Mouse (Mus musculus) hindbrain, embryonic 14.5 days (tissue): ENCODE measurements at regions not wholly inside any gene's neighbourhood (a gene's known extent, or its start where the extent isn't known, plus 50 kb on each side); places are given as distances from the start of the nearest gene placed in this dataset.

ENCODE experiments used
- ATAC-seq: fragments of 200-750 bp; cut with Nextera tagmentation; 2 replicates; pipeline ENCODE4 v1.8.0; 2017; ENCODE audit warnings: moderate number of reproducible peaks, mild to moderate bottlenecking, moderate TSS enrichment, moderate library complexity; ENCODE audit not compliant: low FRiP score
- DNase-seq: peaks from one replicate; pipeline ENCODE4 v3.0.0-alpha.2; 2015; ENCODE audit warnings: low spot score
- H3K27ac ChIP-seq: fragments of 300-500 bp; sonication (generic); 2 replicates; pipeline ENCODE4 v1.5.1; 2014; ENCODE audit warnings: mild to moderate bottlenecking, moderate library complexity
- H3K27me3 ChIP-seq: fragments of 300-500 bp; sonication (generic); 2 replicates; pipeline ENCODE4 v1.6.1; 2014; ENCODE audit warnings: mild to moderate bottlenecking, low read length, mixed read lengths; ENCODE audit not compliant: control insufficient read depth, insufficient read depth
- H3K36me3 ChIP-seq: fragments of 300-500 bp; sonication (generic); replicated peaks from 2 replicates; pipeline ENCODE4 v1.6.1; 2014; ENCODE audit not compliant: control insufficient read depth, insufficient read depth
- H3K4me1 ChIP-seq: fragments of 300-500 bp; sonication (generic); replicated peaks from 2 replicates; pipeline ENCODE4 v1.6.1; 2014; ENCODE audit warnings: antibody characterized with exemption, low read length, mixed read lengths; ENCODE audit not compliant: control insufficient read depth, insufficient read depth
- H3K4me2 ChIP-seq: fragments of 300-500 bp; sonication (generic); replicated peaks from 2 replicates; pipeline ENCODE4 v1.6.1; 2014; ENCODE audit warnings: mild to moderate bottlenecking, moderate library complexity
- H3K4me3 ChIP-seq: fragments of 300-500 bp; sonication (generic); replicated peaks from 2 replicates; pipeline ENCODE4 v1.5.1; 2014; ENCODE audit warnings: mild to moderate bottlenecking, low read length
- H3K9ac ChIP-seq: fragments of 300-500 bp; sonication (generic); 2 replicates; pipeline ENCODE4 v1.6.1; 2014
- H3K9me3 ChIP-seq: fragments of 300-500 bp; sonication (generic); 2 replicates; pipeline ENCODE4 v1.6.1; 2016; ENCODE audit warnings: low read length; ENCODE audit not compliant: control insufficient read depth
- WGBS: fragments of 180-500 bp; shearing (Covaris S2); extraction: QIAGEN DNeasy Blood & Tissue Kit; methylation state at CpG from one replicate; pipeline ENCODE4 v1.1.7; 2014; 5-methylcytosine and 5-hydroxymethylcytosine counted together

- 0 out of 2 replicates have a peak, but pooled peaks cover 4% of the 10 kb centered on the region for H3K9me3 ChIP-seq
- H3K36me3 ChIP-seq = no peaks in the 10 kb centered on the region
- no peak overlapping the region for H3K4me3 ChIP-seq
- H3K9ac ChIP-seq = no peak overlapping the region
- H3K4me1 ChIP-seq = no peaks in the 10 kb centered on the region
- no peaks in the 10 kb centered on the region for H3K27me3 ChIP-seq
- ATAC-seq = no peak
- 63% methylated on average over 1 of the region's 1 CpGs for WGBS
- DNase-seq = no peak
- H3K4me2 ChIP-seq = no peak overlapping the region
- no peak overlapping the region for H3K27ac ChIP-seq
Measured at GRCm38 (mm10) chr11:112278566-112278965, 503.5 kb upstream of the Sox9 start.

DNA sequence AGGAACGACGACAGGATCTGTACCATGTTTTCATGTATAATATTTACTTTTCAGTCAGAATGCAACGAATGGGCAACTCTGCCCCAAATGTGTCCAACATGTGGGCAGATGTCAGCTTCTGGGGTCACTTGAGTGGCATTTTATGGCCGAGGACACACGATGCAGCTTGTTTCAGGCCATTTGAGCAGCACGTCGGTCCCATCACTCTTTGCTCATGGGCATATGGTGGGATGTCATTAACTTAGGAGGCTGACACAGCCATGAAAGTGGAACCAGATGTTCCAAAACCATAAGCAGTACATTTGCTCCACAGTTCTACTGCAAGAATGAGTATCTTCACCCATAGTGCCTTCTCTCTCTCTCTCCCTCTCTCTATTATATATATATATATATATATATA, 499.1 kb upstream of the Sox9 start:
- 90% methylated on average over 7 of the region's 7 CpGs for WGBS
- ATAC-seq = no peak
- no peak overlapping the region for H3K4me3 ChIP-seq

GRCm38 (mm10) chr11:112298901-112299341, 483.1 kb upstream of the Sox9 start:
- WGBS = 81% methylated on average over 5 of the region's 5 CpGs
- Histone ChIP-seq H3K9ac (no peak overlapping the region), H3K4me2 (no peak overlapping the region), H3K4me3 (no peak overlapping the region), H3K27me3 (no peaks in the 10 kb centered on the region), H3K9me3 (no peaks in the 10 kb centered on the region), H3K36me3 (no peaks in the 10 kb centered on the region), H3K27ac (no peak overlapping the region), H3K4me1 (no peaks in the 10 kb centered on the region)
- ATAC-seq (no peak), DNase-seq (no peak)

More for the DNA sequence above, 499.1 kb upstream of the Sox9 start:
- H3K27ac ChIP-seq = no peak overlapping the region
- H3K4me1 ChIP-seq = no peaks in the 10 kb centered on the region
- no peaks in the 10 kb centered on the region for H3K9me3 ChIP-seq
- no peaks in the 10 kb centered on the region for H3K27me3 ChIP-seq
- DNase-seq = no peak
- H3K9ac ChIP-seq = no peak overlapping the region
- H3K4me2 ChIP-seq = no peak overlapping the region
- H3K36me3 ChIP-seq = no peaks in the 10 kb centered on the region

DNA sequence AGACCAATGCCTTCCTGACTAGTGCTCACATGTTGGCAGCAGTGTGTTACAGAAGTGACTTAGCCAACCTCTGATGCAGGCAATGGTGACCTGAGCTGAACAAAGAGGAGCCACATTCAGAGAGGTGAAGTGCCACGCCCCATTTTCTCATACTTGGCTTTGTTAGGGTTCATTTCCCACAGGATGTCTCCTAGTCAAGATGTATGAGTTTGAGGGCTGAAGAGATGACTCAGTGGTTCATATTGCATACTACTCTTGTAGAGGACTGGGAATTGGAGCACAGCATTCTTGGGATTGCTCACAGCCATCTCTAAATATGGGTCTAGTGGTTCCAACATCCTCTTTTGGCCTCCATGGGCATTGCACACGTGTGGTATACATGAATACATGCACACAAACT, 478.9 kb upstream of the Sox9 start:
- no peak for DNase-seq
- Histone ChIP-seq H3K27me3 (no peaks in the 10 kb centered on the region), H3K4me2 (no peak overlapping the region), H3K27ac (no peak overlapping the region), H3K4me1 (no peaks in the 10 kb centered on the region), H3K36me3 (no peaks in the 10 kb centered on the region), H3K9ac (no peak overlapping the region), H3K4me3 (no peak overlapping the region), H3K9me3 (no peaks in the 10 kb centered on the region)
- no peak for ATAC-seq
- 78% methylated on average over 2 of the region's 2 CpGs for WGBS

DNA sequence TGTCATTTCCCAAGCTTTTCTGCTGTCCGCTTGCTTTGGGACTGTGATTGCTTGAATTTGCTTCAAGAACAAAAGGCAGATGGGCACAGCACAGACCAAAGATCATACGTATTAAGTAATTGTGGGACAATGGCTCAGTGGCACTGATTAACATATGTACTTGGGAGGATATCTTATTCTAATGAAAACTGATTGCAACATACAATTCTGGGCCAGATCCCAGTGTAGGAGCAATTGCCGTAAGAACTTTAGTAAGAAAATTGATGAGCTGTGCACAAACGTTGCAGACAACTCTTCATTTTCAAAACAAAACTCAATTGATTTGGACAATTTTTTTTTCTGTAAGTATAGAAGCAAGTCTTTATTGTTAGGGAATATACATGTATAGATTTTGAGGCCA, 456.2 kb upstream of the Sox9 start:
- no peaks in the 10 kb centered on the region for H3K36me3 ChIP-seq
- no peak overlapping the region for H3K4me3 ChIP-seq
- no peak for DNase-seq
- no peaks in the 10 kb centered on the region for H3K27me3 ChIP-seq
- H3K9ac ChIP-seq = no peak overlapping the region
- 92% methylated on average over 4 of the region's 4 CpGs for WGBS
- no peak for ATAC-seq
- no peaks in the 10 kb centered on the region for H3K9me3 ChIP-seq
- H3K4me2 ChIP-seq = no peak overlapping the region
- no peaks in the 10 kb centered on the region; the same call in 1 of the 2 replicates for H3K4me1 ChIP-seq
- H3K27ac ChIP-seq = no peak overlapping the region

- Histone ChIP-seq H3K9ac (no peak overlapping the region), H3K4me3 (no peak overlapping the region), H3K36me3 (no peaks in the 10 kb centered on the region), H3K27me3 (no peaks in the 10 kb centered on the region), H3K27ac (no peak overlapping the region), H3K4me2 (no peak overlapping the region), H3K4me1 (no peaks in the 10 kb centered on the region; the same call in 1 of the 2 replicates), H3K9me3 (no peaks in the 10 kb centered on the region)
- no peak for ATAC-seq
- 38% methylated on average over 4 of the region's 4 CpGs for WGBS
- DNase-seq = no peak
Measured at GRCm38 (mm10) chr11:112327606-112328005, 454.4 kb upstream of the Sox9 start.

DNA sequence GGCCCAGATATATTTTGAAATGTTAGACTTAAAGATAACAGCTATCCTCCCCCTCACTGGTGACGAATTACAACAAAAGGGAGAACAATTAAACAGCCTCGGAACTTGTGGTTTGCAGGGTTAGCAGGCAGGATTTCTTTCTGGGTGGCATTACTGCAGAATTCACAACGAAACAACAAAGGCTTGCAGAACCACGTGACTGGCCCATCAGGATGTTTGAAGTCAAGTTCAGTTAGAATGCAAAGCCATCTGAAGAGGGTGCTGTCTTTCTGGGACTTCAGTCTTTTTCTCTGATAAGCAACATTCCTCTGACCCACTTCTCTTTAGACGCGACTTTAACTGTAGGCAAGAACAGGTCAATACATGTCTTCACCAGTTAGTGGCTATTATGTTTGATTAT, 436.9 kb upstream of the Sox9 start:
- Histone ChIP-seq H3K27ac (no peak overlapping the region), H3K9me3 (no peaks in the 10 kb centered on the region), H3K27me3 (no peaks in the 10 kb centered on the region), H3K4me2 (no peak overlapping the region), H3K4me3 (no peak overlapping the region), H3K36me3 (no peaks in the 10 kb centered on the region), H3K4me1 (no peaks in the 10 kb centered on the region), H3K9ac (no peak overlapping the region)
- no peak for DNase-seq
- no peak for ATAC-seq
- WGBS = 64% methylated on average over 6 of the region's 6 CpGs

DNA sequence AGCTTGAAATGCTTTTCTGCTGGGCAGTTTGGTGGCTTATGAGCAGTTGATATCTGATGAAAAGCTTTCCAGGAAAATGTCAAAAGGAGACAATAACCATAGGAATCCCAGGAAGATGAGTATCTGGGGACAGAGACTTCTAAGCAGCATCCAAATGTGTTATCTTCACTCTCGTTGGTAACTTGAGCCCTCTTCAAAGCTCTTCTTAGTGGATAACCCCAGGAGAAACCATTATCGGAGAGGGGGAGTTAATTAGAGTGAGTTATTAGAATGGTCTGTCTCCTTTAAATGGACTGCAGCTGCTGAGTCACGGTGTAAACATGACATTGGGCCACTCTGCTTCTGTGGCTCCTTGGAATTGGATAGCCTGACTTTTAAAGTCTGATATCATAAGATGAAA, 436.4 kb upstream of the Sox9 start:
- H3K4me2 ChIP-seq = no peak overlapping the region
- no peak for DNase-seq
- no peaks in the 10 kb centered on the region for H3K36me3 ChIP-seq
- no peak for ATAC-seq
- no peak overlapping the region for H3K9ac ChIP-seq
- no peaks in the 10 kb centered on the region for H3K27me3 ChIP-seq
- 45% methylated on average over 3 of the region's 3 CpGs for WGBS
- H3K27ac ChIP-seq = no peak overlapping the region
- no peaks in the 10 kb centered on the region for H3K4me1 ChIP-seq
- no peak overlapping the region for H3K4me3 ChIP-seq
- H3K9me3 ChIP-seq = no peaks in the 10 kb centered on the region

- Histone ChIP-seq H3K4me3 (no peak overlapping the region), H3K36me3 (no peaks in the 10 kb centered on the region), H3K4me2 (no peak overlapping the region), H3K4me1 (no peaks in the 10 kb centered on the region), H3K27me3 (no peaks in the 10 kb centered on the region), H3K9ac (no peak overlapping the region), H3K9me3 (no peaks in the 10 kb centered on the region), H3K27ac (no peak overlapping the region)
- DNase-seq = no peak
- 88% methylated on average over 3 of the region's 3 CpGs for WGBS
- ATAC-seq = no peak
Measured at GRCm38 (mm10) chr11:112346089-112346488, 435.9 kb upstream of the Sox9 start.

DNA sequence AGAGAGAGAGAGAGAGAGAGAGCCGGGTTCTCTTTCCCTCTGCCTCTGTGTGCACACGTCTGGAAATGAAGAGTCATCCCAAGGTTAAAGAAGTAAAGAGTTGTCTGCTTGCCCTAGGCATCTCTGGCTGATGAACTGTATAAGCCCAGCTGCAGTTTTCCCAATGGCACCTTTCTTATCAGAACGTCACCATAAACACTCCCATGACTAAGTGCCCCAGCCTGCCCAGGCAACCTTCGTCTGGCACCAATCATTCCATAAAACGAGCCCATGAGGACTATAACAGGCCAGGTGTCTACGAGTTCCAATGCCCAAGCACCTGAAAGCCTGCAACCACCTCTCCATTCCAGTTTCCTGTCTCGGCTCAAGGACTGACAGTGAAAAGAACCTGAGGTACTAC, 435.5 kb upstream of the Sox9 start:
- Histone ChIP-seq H3K4me3 (no peak overlapping the region), H3K36me3 (no peaks in the 10 kb centered on the region), H3K4me1 (no peaks in the 10 kb centered on the region), H3K9ac (no peak overlapping the region), H3K9me3 (no peaks in the 10 kb centered on the region), H3K27ac (no peak overlapping the region), H3K27me3 (no peaks in the 10 kb centered on the region), H3K4me2 (no peak overlapping the region)
- no peak for ATAC-seq
- 78% methylated on average over 7 of the region's 7 CpGs for WGBS
- no peak for DNase-seq
